Mouse (Mus musculus): ENCODE results near the gene Btbd19. TPM values are rescaled to one million over a fixed set of nuclear protein-coding genes. Genes with fewer than 3 reads are reported as not detected.
A peak's percentile ranks its signal among the peaks of the same experiment; 100 is the strongest.

Btbd19 gene
- 1 to 10 TPM; 3.3 to 5.5 TPM for total RNA-seq (2021)
- long read RNA-seq, experiment 1, partial matches to known transcripts = 2 of 7 reads
- long read RNA-seq, experiment 1, other reads (novel, unspliced or antisense) = 2 of 7 reads
- long read RNA-seq, experiment 2, partial matches to known transcripts = 0 of 3 reads
- long read RNA-seq, experiment 2, other reads (novel, unspliced or antisense) = 2 of 3 reads

- DNase-seq = peak; percentile 83 to 87
- intact Hi-C loops (cut with DNase I) = loop anchor here (10.0 kb wide), 1 partner anchor 411 kb away; no protein-coding TSS in a partner anchor
These were observed at the start of gene Btbd19 for GRCm38 (mm10) chr4:117125348-117125909. TSS of gene Btbd19 (minus strand) at chr4:117125725.

- no peak for DNase-seq
- intact Hi-C loops (cut with DNase I) = no loop called here
These were observed 44.4 kb upstream of the Btbd19 start for GRCm38 (mm10) chr4:117169936-117170335.

DNA sequence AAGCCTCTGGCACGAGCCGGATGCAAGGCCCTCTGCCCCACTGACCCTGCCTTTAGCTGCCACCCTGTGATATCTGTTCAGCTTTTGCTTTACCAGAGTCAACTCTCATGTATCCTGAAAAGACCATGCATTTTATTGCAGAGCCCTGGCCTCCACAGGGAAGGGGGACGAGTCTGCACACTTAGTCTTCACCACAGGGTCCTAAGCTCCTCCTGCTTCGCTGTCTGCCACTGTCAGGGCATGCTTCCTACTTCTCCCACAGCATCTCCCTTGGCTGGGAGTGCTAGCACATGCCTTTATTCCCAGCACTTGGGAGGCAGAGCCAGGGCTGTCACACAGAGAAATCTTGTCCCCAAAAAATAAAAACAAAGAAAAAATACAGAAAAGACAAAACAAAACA is 35.7 kb upstream of the Btbd19 start:
- DNase-seq = no peak
- intact Hi-C loops (cut with DNase I) = no loop called here

DNA sequence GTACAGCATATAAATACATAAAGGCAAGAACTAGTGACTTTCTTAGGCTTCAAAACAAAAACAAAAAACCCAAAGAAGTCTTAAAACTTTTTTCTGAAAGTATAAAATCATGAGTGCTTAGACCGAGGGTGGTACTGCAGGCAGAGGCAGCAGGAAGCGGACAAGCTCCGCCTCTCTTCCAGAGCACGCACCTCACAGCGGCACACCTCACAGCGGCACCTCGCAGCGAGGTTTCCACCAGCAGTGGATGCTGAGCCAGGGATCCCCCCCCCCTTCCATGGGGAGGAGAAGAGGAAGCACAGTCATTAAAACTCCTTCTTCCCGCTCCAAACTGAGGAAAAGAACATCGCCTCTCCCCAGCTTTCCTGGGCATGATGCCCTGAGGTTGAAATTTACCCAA is 34.1 kb upstream of the Btbd19 start:
- DNase-seq = no peak
- intact Hi-C loops (cut with DNase I) = no loop called here

DNA sequence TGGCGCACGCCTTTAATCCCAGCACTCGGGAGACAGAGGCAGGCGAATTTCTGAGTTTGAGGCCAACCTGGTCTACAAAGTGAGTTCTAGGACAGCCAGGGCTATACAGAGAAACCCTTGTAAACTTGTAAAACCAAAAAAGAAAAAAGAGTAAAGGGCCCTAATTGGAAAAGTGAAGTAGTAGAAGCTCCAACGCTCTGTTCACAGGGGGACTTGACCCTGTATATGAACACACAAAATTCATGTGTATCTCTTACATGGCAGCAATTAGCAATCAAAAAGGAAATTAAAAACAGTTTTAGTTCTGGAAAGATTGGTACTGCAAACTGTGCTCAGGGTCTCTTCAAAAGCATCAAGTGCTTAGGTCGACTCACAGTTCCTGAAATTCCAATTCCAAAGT is 30.8 kb upstream of the Btbd19 start:
- intact Hi-C loops (cut with DNase I) = no loop called here
- DNase-seq = no peak

GRCm38 (mm10) chr4:117155792-117156355 is 30.3 kb upstream of the Btbd19 start, which contains the start of gene Rps8:
TSS of gene Rps8 (minus strand) at chr4:117156243.
- DNase-seq = peak; percentile 87 to 90
- intact Hi-C loops (cut with DNase I) = no loop called here

DNA sequence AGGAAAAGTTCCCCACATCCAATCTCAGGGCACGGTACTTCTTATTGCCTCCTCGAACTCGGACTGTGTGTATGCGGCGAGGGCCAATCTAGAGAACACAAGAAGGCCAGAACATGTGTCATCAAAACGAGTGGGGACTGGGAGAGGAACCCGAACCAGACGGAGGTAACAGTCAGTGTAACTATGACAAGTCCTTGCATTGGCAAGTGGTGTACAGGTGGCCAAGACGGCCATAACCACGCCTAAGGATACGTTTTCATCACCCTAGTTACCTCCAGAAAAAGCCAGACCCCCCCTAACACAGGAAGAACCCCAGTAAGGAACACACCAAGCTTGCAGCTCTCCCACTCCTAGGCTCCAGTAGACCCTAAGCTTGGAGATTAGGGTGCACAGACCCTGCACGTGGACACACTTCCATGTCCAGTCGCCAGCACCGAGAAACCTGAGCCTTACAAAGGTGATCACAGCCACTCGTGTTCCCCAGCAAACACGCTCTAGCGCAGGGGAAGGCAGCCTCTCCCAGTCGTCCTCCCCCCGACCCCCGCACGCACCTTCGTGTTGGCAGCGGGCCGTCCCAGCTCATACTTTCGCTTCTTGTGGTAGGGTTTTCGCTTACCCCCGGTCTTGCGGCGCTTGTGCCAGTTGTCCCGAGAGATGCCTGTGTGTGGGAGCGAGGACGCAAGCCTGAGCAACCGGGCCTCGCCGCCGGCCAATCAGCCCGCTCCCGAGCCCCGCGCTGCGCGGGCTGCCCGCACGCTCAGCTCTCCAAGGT is 29.7 kb upstream of the Btbd19 start:
- no peak for DNase-seq
- intact Hi-C loops (cut with DNase I) = no loop called here

DNA sequence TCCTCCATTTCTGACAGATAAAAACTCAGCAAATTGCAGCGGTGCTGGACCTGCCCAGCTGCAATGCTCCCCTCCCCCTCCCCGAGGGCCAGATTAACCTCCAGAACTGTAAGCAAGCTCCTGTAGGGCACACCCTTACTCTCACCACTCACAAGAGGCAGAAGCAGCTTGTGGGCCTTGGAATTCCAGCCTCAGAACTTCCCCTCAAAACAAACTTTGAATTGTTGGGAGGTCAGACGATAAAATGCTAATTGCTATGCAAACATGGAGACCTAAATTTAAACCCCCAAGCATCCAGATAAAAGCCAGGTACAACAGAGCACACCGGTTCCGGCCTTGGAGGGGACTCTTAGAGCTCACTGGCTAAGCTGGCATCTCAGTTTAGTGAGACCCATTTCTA is 27.2 kb upstream of the Btbd19 start:
- intact Hi-C loops (cut with DNase I) = no loop called here
- DNase-seq = no peak

DNA sequence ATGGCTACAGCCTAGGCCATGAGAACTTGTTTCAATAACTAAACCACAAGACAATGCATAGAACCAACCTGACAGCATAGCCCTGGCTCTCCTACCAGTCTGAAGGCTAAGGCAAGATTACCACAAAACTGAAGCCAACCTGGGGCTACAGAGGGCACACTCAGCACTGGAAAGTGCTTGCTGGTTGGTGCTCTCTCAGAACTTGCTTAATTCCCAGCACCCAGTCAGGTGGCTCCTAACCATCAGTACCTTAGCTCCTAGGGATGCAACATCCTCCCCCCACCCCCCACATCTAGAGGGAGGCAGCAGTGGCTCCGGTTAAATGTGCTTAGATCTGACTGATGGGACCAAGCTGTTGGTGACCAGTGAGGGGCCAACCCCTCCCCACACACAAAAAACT is 25.9 kb upstream of the Btbd19 start:
- DNase-seq = no peak
- intact Hi-C loops (cut with DNase I) = no loop called here

GRCm38 (mm10) chr4:117150212-117150733 is 24.7 kb upstream of the Btbd19 start:
- intact Hi-C loops (cut with DNase I) = no loop called here
- DNase-seq = no peak

GRCm38 (mm10) chr4:117149291-117150211 is 24.0 kb upstream of the Btbd19 start:
- intact Hi-C loops (cut with DNase I) = no loop called here

GRCm38 (mm10) chr4:117148815-117149214 is 23.3 kb upstream of the Btbd19 start:
- intact Hi-C loops (cut with DNase I) = no loop called here
- DNase-seq = no peak

More at GRCm38 (mm10) chr4:117149291-117150211, 24.0 kb upstream of the Btbd19 start:
- DNase-seq = no peak

DNA sequence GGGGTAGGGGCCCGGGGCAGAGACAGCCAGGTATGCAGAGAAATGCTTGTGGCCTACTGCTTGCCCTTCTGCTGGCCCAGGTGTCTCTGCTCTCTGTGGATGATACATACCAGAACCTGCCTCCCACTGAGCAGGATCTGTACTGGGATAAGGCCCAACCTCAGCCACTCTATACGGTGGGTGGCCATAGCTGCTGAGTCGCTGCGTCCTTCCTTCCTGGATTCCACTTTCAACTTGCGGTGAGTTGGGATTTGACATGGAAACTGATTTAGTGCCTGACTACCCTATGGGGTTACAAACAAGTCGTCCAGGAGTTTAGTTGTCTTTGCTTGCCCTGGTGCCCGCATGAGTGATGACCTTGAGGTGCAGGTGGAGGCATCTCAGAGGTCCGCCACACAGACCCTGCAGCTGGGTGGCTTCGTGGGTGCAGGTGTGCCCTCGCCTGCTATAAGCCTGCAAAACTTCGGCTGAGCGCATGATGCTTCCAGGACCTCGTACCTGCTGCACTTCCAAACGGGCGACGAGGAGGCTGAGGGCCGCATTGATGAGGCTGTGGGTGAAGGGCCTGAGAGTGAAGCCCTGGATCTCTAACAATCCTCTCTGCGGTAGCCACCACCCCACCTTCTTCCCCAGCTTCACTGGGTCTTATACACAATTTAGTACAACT is 22.7 kb upstream of the Btbd19 start:
- intact Hi-C loops (cut with DNase I) = no loop called here
- DNase-seq = no peak

DNA sequence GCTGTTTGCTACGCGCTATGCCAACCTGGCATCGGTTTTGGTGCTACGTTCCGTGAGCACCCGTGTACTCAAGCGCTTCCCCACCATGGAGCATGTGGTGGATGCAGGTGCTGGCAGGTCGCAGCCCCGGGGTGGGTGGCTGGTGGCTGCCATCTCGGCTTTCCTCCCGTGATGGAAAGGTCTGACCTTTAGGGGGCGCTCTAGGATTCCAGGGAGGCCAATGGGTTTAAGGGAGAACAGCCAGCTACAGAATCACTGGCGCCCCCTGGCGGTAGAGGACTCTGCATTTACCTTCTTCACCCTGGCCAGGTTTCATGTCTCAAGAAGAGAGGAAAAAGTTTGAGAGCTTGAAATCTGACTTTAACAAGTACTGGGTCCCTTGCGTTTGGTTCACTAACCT is 20.7 kb upstream of the Btbd19 start:
- peak; percentile 84 to 91 for DNase-seq
- intact Hi-C loops (cut with DNase I) = no loop called here

- intact Hi-C loops (cut with DNase I) = no loop called here
- no peak for DNase-seq
These were observed 19.7 kb upstream of the Btbd19 start for GRCm38 (mm10) chr4:117145248-117145647.

GRCm38 (mm10) chr4:117143023-117143422 is 17.5 kb upstream of the Btbd19 start:
- intact Hi-C loops (cut with DNase I) = loop anchor here (5.0 kb wide), 2 partner anchors 74 to 316 kb away; no protein-coding TSS in a partner anchor
- DNase-seq = no peak

DNA sequence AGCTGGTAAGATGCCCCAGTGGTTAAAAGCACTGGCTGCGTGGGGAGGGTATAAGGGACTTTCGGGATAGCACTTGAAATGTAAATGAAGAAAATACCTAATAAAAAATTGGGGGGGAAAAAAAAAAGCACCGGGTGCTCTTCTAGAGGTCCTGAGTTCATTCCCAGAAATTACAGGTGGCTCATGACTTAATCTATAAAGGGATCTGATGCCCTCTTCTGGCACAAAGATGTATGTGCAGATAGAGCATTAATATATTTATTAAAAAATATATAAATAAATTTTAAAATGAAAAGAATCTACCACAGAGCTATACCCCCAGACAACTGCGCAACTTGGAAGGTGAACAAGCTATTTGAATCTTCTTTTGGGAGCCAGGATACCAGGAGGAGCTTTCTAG is 15.1 kb upstream of the Btbd19 start:
- DNase-seq = no peak
- intact Hi-C loops (cut with DNase I) = loop anchor here (1.0 to 5.0 kb wide), 4 partner anchors 20 to 313 kb away; no protein-coding TSS in a partner anchor

GRCm38 (mm10) chr4:117139217-117139612 is 13.7 kb upstream of the Btbd19 start:
- intact Hi-C loops (cut with DNase I) = no loop called here
- DNase-seq = peak in 1 of 2 experiments; percentile 33
